Mouse (Mus musculus) spleen, postnatal 36 days (tissue): Measurements from ENCODE around the gene Nek9.

Experiments used
- DNase-seq, 2 experiments: peaks; one replicate each; pipeline ENCODE4 v3.0.0; 2022; ENCODE audit warnings: low spot score in 2 of 2, mixed read lengths in 1 of 2

Nek9 gene

GRCm38 (mm10) chr12:85339243-85339729 is at the start of gene Nek9:
Nek9 (minus strand) TSS chr12:85339362.
- DNase-seq, result peak; percentile 87 to 90

- no peak for DNase-seq
Measured at GRCm38 (mm10) chr12:85385995-85386375, 46.8 kb upstream of the Nek9 start.

GRCm38 (mm10) chr12:85385329-85385994 is 46.3 kb upstream of the Nek9 start:
- DNase-seq, result peak in 1 of 2 experiments; percentile 40

- no peak for DNase-seq
Measured at GRCm38 (mm10) chr12:85382761-85383680, 43.9 kb upstream of the Nek9 start.

- DNase-seq, result no peak
Measured at GRCm38 (mm10) chr12:85381570-85381969, 42.4 kb upstream of the Nek9 start.

- DNase-seq, result no peak
Measured at GRCm38 (mm10) chr12:85380942-85381341, 41.8 kb upstream of the Nek9 start.

GRCm38 (mm10) chr12:85380308-85380707 is 41.1 kb upstream of the Nek9 start:
- no peak for DNase-seq

- no peak for DNase-seq
Measured at GRCm38 (mm10) chr12:85378271-85378670, 39.1 kb upstream of the Nek9 start.

GRCm38 (mm10) chr12:85374561-85375272 is 35.6 kb upstream of the Nek9 start, which contains the start of gene Tmed10:
Tmed10 (minus strand) TSS chr12:85374847.
- DNase-seq, result peak; percentile 84 to 87

- peak; percentile 71 to 75 for DNase-seq
Measured at GRCm38 (mm10) chr12:85373591-85374560, 34.7 kb upstream of the Nek9 start.

- DNase-seq, result no peak
Measured at GRCm38 (mm10) chr12:85372068-85372665, 33.0 kb upstream of the Nek9 start.

- DNase-seq, result no peak
Measured at GRCm38 (mm10) chr12:85368441-85369063, 29.4 kb upstream of the Nek9 start.

GRCm38 (mm10) chr12:85366271-85366670 is 27.1 kb upstream of the Nek9 start:
- DNase-seq, result no peak

GRCm38 (mm10) chr12:85362510-85362909 is 23.3 kb upstream of the Nek9 start:
- DNase-seq, result no peak

GRCm38 (mm10) chr12:85361580-85361979 is 22.4 kb upstream of the Nek9 start:
- no peak for DNase-seq

GRCm38 (mm10) chr12:85361165-85361564 is 22.0 kb upstream of the Nek9 start:
- no peak for DNase-seq

- no peak for DNase-seq
Measured at GRCm38 (mm10) chr12:85354061-85354460, 14.9 kb upstream of the Nek9 start.

GRCm38 (mm10) chr12:85350407-85351232 is 11.5 kb upstream of the Nek9 start:
- DNase-seq, result no peak

- peak; percentile 12 to 33 for DNase-seq
Measured at GRCm38 (mm10) chr12:85348338-85348737, 9.2 kb upstream of the Nek9 start.
